In the genomic region with DNA sequence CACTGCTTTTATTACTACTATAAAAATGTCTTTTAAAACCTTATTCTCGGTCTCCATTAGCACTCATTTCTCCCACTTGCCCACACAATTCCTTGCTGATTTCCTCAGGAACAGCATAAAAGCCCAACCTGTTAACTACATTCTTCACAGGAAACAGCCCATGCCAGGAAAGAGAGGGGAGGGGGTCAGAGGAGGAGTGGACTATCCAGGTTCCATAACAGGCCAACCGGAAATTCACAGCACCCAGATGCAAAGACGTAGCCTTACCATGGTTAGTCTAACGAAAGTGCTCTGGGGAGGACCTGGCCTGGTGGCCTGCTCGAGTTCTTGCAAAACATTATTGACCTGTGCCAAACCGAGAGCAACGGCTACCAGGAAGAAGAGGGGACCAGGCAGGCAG, we compare ENCODE assay signal across 18 mouse cellular contexts.
"Had no signal": no experiment of that assay in that cellular context is flagged by ENCODE, and none has a peak within 500 bp of the region (broad histone marks: within the 10 kb centered on the region; RNA-seq: fewer than 3 reads in every experiment).

No protein-coding gene starts in this region.

- ATAC-seq: midbrain, embryonic 16.5 days had no signal

- DNase-seq: lung, embryonic 14.5 days; lung, postnatal 10 days; lung, postnatal 4 days; midbrain, embryonic 14.5 days; retina, postnatal 1 day; right cerebral cortex, adult 18-20 months; right cerebral cortex, postnatal 25 days; right cerebral cortex, postnatal 4 days; spleen, adult 18-20 months; thymus, adult 18-20 months; thymus, postnatal 14 days; thymus, postnatal 36 days had no signal

- H3K27ac ChIP-seq: midbrain, embryonic 10.5 days; midbrain, embryonic 12.5 days; neural tube, embryonic 13.5 days; neural tube, embryonic 15.5 days had no signal

- H3K4me2 ChIP-seq: lung, embryonic 14.5 days; midbrain, embryonic 12.5 days; neural tube, embryonic 13.5 days; neural tube, embryonic 15.5 days had no signal

- H3K36me3 ChIP-seq: midbrain, embryonic 10.5 days; midbrain, embryonic 12.5 days; neural tube, embryonic 13.5 days; neural tube, embryonic 15.5 days had no signal

- H3K9ac ChIP-seq: lung, embryonic 14.5 days; midbrain, embryonic 12.5 days; neural tube, embryonic 13.5 days; neural tube, embryonic 15.5 days had no signal

- H3K4me1 ChIP-seq: midbrain, embryonic 12.5 days; neural tube, embryonic 13.5 days had no signal

- H3K4me3 ChIP-seq: midbrain, embryonic 10.5 days; midbrain, embryonic 12.5 days; myocyte; neural tube, embryonic 13.5 days; neural tube, embryonic 15.5 days had no signal

- H3K27me3 ChIP-seq: midbrain, embryonic 12.5 days; neural tube, embryonic 13.5 days; neural tube, embryonic 15.5 days had no signal

- H3K9me3 ChIP-seq: midbrain, embryonic 10.5 days; midbrain, embryonic 12.5 days; neural tube, embryonic 13.5 days; neural tube, embryonic 15.5 days had no signal
